Mouse (Mus musculus) right cerebral cortex, postnatal 10 days (tissue): ENCODE measurements at regions not wholly inside any gene's neighbourhood (a gene's known extent, or its start where the extent isn't known, plus 50 kb on each side); places are given as distances from the start of the nearest gene placed in this dataset.
A peak's percentile ranks its signal among the peaks of the same experiment; 100 is the strongest.
"Not testable (repeated sequence)": the region's sequence is repeated elsewhere in the genome, so short reads cannot be mapped to it uniquely, and the experiment has no call there.

ENCODE experiments used
- DNase-seq, 2 experiments: peaks; one replicate each; pipeline ENCODE4 v3.0.0; 2021; ENCODE audit warnings: low spot score in 2 of 2

- DNase-seq: no peak
Observed at GRCm38 (mm10) chr13:96327707-96328106, 60.4 kb upstream of the Poc5 start.

- DNase-seq: no peak
Observed at GRCm38 (mm10) chr13:96324636-96325035, 63.5 kb upstream of the Poc5 start.

GRCm38 (mm10) chr13:96317161-96317560 is 70.9 kb upstream of the Poc5 start:
- DNase-seq: not testable (repeated sequence)

GRCm38 (mm10) chr13:96313241-96313640 is 74.9 kb upstream of the Poc5 start:
- DNase-seq: no peak

GRCm38 (mm10) chr13:96302495-96302894 is 85.6 kb upstream of the Poc5 start:
- DNase-seq: no peak

- peak; percentile 29 to 40 for DNase-seq
Observed at GRCm38 (mm10) chr13:96287797-96288196, 100.3 kb upstream of the Poc5 start.

GRCm38 (mm10) chr13:96269946-96270345 is 118.1 kb upstream of the Poc5 start:
- DNase-seq: no peak

GRCm38 (mm10) chr13:96256001-96256400 is 123.6 kb upstream of the Sv2c start:
- no peak for DNase-seq

GRCm38 (mm10) chr13:96254391-96254790 is 122.0 kb upstream of the Sv2c start:
- no peak for DNase-seq

GRCm38 (mm10) chr13:96220763-96221162 is 88.4 kb upstream of the Sv2c start:
- DNase-seq: no peak

- no peak for DNase-seq
Observed at GRCm38 (mm10) chr13:96215496-96215895, 83.1 kb upstream of the Sv2c start.

- no peak for DNase-seq
Observed at GRCm38 (mm10) chr13:96215046-96215445, 82.7 kb upstream of the Sv2c start.

- no peak for DNase-seq
Observed at GRCm38 (mm10) chr13:96206072-96206471, 73.7 kb upstream of the Sv2c start.

GRCm38 (mm10) chr13:96188618-96189017 is 56.2 kb upstream of the Sv2c start:
- peak in 1 of 2 experiments; percentile 30 for DNase-seq
